Mouse (Mus musculus) subcutaneous adipose tissue, adult 2 months (tissue): ENCODE measurements around the gene Nipal4. TPM values are rescaled to one million over a fixed set of nuclear protein-coding genes. Genes with fewer than 3 reads are reported as not detected.

ENCODE experiments used
- polyA plus RNA-seq: library from polyadenylated mRNA; depleted of rRNA; stranded (reverse); fragments of >200 nt; gene quantifications from 2 replicates; pipeline ENCODE4 v1.2.3, GENCODE M21; 2012; ENCODE audit warnings: low replicate concordance; rRNA removed

Nipal4 gene
- polyA plus RNA-seq = 0.59 and 3.9 TPM in 2 replicates

DNA sequence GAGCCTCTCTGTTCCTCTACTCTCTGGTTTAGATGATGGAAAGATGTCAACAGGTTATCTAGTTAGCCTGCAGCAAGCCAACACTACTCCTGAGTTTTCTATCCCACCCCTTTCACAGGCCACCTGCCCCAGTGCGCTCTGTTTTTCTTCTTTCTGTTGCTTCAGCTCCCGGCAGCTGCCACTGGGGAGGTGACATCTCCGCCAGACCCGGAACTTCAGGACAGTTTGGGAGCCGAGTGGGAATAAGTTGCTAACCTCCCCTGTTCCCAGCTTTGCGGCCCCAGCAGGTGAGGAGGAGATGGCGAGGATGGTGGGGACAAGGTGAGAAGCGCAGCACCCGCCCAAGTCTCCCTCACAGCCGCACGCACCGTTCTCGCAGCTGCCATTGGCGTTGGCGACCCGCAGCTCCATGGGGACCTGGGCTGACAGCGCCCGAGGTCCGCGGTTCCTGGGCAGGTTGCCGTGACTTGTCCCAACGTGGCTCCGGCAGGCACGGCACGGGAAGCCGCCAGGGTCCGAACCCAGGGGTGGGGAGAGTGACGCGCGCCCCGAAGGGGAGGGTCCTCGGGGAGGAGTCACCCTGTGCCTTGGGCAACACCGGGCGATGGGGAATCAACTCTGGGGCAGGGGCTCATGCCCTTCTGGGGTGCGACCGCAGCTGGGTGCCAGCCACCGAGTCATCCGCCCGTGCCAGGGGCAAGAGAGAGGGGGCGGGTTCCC is at the start of gene Nipal4:
Gene Nipal4, minus strand, starts transcription at position 643 of the 720 bp plus-strand sequence.

Other genes with a start within 250 kb of the Nipal4 start
- 2.8 and 5.8 TPM in 2 replicates for gene Lsm11, start 221.6 kb downstream of the Nipal4 start, polyA plus RNA-seq
- gene Thg1l, start 211.0 kb downstream of the Nipal4 start, polyA plus RNA-seq = 9.7 and 12.6 TPM in 2 replicates
- gene Sox30, start 186.2 kb downstream of the Nipal4 start, polyA plus RNA-seq = 0.10 and 0.23 TPM in 2 replicates
- gene Gm12166, start 114.2 kb downstream of the Nipal4 start, polyA plus RNA-seq = 12.8 and 17.6 TPM in 2 replicates
- gene Adam19, start 110.5 kb downstream of the Nipal4 start, polyA plus RNA-seq = 16.5 and 30.5 TPM in 2 replicates
- 0.08 TPM in 1 of 2 replicates, not detected in the other for gene Fndc9, start 69.0 kb upstream of the Nipal4 start, polyA plus RNA-seq
- gene Cyfip2, start 146.4 kb upstream of the Nipal4 start, polyA plus RNA-seq = 0.85 and 3.5 TPM in 2 replicates
- gene Itk, start 223.0 kb upstream of the Nipal4 start, polyA plus RNA-seq = 0.46 and 0.62 TPM in 2 replicates
- 0.05 TPM in 1 of 2 replicates, not detected in the other for gene Fam71b, start 230.1 kb upstream of the Nipal4 start, polyA plus RNA-seq